Mouse (Mus musculus): ENCODE data around the gene Sycn.

Gene Sycn

GRCm38 (mm10) chr7:28558486-28558885 is 17.8 kb downstream of the Sycn start:
- DNase-seq (ENCODE audit: low spot score in 2 of 2) = no peak

DNA sequence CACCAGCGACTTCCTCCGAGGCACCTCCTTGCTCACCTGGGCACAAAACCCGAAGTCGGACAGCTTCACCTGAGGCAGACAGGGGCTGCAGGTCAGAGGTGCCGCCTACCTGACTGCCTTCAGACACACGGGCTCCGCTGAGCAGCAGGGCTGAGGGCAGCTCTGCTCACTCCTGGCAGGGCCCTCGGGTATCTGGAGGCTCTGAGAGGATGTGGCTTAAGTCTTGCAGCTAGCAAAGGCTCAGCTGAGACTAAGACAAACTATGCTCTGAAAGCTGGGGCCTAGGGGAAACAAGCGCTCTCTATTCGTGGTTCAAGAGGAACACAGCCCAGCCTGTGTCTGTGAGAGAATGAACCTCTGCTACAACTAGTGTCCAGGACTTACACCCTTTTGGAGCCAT is 20.2 kb downstream of the Sycn start:
- no peak for DNase-seq (ENCODE audit: low spot score in 2 of 2)

DNA sequence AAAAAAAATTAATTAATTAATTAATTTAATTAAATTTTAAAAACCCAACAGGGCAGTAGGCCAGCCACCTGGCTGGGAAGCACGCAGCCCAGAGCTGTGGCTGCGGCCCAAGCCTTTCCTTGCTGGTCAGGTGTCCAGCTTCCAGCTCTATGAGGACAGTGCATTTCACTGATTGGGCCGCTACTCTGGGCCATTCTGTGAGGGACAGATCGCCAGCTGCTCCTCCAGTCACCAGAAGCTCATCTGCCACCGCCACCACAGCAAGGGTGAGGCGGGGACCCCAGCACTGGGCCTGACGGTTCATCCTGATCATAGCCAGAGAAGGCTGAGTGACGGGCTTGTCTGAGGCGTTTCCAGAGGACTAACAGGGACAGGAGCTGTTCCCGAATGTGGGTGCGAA is 21.3 kb downstream of the Sycn start:
- no peak for DNase-seq (ENCODE audit: low spot score in 2 of 2)

DNA sequence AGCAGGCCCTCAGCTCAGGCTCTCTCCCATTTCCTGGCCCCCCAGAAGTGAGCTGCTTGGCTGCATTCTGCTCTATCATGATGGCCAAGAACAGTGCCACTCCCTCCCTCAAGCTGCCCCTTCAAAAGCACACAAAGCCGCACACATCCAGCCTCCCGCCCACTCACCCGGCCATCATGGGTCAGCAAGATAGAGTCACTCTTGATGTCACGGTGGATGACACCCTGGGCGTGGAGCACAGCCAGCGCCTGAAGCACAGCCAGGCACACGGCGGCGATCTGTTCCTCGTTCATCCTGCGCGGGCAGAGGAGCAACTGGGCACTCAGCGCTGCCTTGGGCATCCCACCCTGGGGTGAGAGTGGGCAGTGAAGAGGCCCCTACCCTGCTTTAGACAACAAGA is 21.7 kb downstream of the Sycn start:
- DNase-seq (ENCODE audit: low spot score in 2 of 2) = no peak

DNA sequence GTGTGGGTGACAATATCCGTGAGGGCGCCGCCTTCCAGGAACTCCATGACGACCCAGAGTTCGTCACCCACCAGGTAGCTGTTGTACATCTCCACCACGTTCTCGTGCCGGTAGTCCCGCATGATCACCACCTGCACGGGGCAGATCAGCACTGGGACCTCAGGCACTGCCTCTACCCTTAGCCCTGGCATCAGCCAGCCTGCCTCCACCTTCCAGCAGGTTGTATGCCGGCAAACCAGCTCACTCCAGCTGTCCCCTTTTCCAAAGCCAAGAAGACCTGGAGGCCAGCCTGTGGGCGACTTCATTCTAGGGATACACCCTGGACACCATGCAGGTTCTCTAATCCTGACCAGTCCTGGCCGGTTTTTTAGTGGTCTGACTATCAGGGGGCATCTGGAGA is 22.3 kb downstream of the Sycn start:
- no peak for DNase-seq (ENCODE audit: low spot score in 2 of 2)

GRCm38 (mm10) chr7:28565407-28565806 is 24.7 kb downstream of the Sycn start:
- no peak for DNase-seq (ENCODE audit: low spot score in 2 of 2)

- no peak for DNase-seq (ENCODE audit: low spot score in 2 of 2)
Observed at GRCm38 (mm10) chr7:28567539-28567938, 26.9 kb downstream of the Sycn start.

GRCm38 (mm10) chr7:28568253-28568652 is 27.6 kb downstream of the Sycn start:
- DNase-seq (ENCODE audit: low spot score in 2 of 2) = peak in 1 of 2 experiments; percentile 58

- no peak for DNase-seq (ENCODE audit: low spot score in 2 of 2)
Observed at GRCm38 (mm10) chr7:28570291-28570981, 29.8 kb downstream of the Sycn start.

GRCm38 (mm10) chr7:28570982-28571682 is 30.4 kb downstream of the Sycn start:
- DNase-seq (ENCODE audit: low spot score in 2 of 2) = no peak

DNA sequence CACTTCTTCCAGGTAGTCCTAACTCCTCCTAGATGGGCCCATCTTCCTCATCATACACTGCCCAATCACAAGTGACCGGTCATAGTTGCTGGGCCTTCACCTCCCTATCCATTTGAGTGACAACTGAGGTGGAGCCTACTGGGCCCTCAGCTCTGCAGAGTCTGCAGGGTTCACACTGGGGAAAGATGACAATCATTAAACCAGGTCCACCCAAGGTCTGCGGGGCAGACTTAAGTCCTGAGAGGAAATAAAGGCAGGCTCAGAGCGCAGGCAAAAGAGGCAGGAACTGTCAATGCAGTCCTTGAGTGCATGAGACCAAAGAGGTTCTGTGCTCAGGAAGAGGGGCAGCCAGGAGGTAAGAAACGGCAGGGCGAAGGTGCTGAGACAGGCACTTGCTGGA is 32.0 kb downstream of the Sycn start:
- DNase-seq (ENCODE audit: low spot score in 2 of 2) = no peak

DNA sequence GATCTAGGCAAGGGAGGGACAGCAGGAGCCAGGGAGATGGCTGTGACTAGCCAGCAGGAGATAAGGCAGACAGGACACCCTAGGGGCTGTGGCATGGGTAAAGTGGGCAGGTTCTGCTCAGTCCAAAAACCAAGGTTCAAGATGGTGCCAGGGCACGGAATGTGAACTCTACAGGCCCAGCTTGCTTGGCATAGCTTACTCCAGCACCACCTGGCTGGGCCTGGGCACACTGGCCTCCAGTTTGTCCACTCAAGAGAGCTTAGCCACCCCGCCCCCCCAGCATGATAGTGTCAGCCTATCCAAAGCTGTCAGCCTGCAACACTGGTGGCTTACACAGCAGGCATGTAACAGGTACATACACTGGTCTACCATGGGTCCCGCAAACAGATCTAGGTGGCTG is 32.6 kb downstream of the Sycn start:
- DNase-seq (ENCODE audit: low spot score in 2 of 2) = no peak

DNA sequence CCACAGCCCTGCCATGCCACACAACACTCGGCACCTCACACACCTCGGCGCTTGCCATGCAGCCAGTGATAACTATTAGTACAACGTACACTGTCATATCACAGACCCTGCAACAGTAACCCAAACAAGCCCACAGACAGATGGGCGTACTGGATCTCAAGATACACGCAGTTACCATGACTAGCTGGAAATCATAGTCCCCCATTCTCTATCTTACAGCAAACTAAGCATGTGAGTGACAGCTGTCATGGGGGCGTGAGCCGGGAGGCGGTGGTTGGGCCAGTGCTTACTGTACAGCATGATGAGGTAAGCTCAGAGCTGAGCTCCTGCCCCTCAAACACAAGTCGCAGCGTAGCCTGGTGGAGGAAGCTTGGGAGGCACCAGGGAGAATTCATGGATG is 34.9 kb downstream of the Sycn start:
- DNase-seq (ENCODE audit: low spot score in 2 of 2) = no peak

DNA sequence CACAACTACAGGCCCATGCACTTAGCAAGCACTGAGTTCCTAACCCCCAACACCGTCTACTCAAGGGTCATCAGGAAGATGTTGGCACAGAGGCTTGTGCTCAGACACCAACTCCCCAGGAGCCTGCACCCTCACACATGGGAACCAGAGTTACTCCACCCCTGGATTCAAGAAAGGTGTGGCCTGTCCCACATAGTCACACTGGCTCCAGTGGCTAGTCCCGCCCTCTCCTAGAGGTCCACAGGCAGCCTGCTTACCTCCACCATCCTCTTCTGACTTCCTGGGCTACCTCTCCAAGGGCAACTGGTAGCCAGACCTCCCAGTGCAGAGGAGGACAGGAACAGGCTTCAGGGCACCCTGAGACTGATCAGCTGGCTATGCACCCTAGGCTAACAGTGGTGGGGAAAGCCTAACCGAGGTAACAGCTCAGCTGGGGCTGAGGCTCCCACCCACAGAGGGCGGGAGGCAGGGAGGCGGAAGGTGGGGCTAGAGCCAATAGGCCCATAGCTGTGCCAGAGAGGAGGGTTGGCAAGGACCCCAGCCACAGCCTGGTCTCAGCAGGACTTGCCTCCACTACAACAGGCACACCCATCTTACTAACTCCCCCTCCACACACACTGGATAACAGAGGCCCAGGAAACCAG is 35.7 kb downstream of the Sycn start:
- DNase-seq (ENCODE audit: low spot score in 2 of 2) = no peak

DNA sequence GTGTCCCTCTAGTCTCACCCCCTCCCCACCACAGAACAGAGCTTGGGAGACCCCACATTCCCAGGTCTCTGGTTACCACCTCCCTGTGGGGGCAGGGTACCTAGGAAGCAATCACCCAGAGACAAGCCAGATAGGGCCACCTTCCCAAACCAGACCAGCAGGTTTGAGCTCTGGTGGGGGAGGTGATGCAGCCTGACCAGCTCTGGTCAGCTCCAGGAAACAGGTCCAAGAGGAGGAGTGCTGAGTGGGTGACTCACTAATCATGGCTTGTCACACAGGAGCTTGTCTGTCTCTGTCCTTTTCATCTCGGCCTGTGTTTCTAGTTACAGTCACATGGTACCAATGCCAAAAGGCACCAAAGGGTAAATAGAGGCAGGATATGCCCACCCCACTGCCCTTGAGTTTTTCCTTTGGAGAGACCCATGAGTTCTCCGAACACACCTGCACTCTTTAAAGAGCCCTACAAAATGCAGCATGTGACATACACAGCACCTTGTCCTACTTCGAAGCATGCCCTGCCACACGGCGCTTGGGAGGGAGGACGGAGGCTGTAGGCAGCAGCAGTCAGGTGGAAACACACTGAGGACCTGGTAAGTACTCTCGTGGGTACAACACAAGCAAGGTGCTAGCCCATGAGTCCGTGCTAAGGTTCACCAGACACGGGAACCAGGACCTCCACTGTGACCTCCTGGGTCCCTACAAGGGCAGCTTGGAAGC is 37.3 kb downstream of the Sycn start:
- no peak for DNase-seq (ENCODE audit: low spot score in 2 of 2)

- DNase-seq (ENCODE audit: low spot score in 2 of 2) = no peak
Observed at GRCm38 (mm10) chr7:28578543-28579053, 37.9 kb downstream of the Sycn start.

GRCm38 (mm10) chr7:28579826-28580225 is 39.1 kb downstream of the Sycn start:
- DNase-seq (ENCODE audit: low spot score in 2 of 2) = no peak

GRCm38 (mm10) chr7:28581721-28582120 is 41.0 kb downstream of the Sycn start:
- DNase-seq (ENCODE audit: low spot score in 2 of 2) = no peak

- DNase-seq (ENCODE audit: low spot score in 2 of 2) = no peak
Observed at GRCm38 (mm10) chr7:28582841-28583240, 42.2 kb downstream of the Sycn start.

- no peak for DNase-seq (ENCODE audit: low spot score in 2 of 2)
Observed at GRCm38 (mm10) chr7:28583570-28584344, 43.1 kb downstream of the Sycn start.

DNA sequence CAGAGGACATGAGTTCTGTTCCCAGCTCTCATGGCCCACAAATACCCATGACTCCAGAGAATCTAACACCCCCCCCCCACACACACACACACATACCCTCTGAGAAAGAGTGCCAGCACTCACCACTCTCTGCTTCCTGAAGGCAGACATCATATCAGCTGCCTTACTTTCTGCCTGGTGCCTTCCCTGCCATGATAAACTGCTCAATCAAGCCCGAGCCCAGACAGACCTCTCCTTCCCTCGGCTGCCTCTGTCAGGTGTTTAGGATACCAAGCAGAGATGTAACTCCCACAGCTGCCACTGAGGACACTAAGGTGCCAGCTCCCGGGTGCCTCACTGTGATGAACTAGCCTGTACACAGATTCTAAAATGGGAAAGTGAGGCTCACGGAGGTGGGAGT is 43.8 kb downstream of the Sycn start:
- no peak for DNase-seq (ENCODE audit: low spot score in 2 of 2)

Measured in spleen, postnatal 14 days (tissue).